Mouse (Mus musculus) lung, postnatal 0 days (tissue): ENCODE results near the gene Acot5.
A peak's percentile ranks its signal among the peaks of the same experiment; 100 is the strongest.

ENCODE experiments used
- CTCF ChIP-seq: IDR thresholded peaks from 2 replicates; pipeline ENCODE4 v1.5.1; 2016; ENCODE audit warnings: antibody characterized with exemption, mild to moderate bottlenecking
- EP300 ChIP-seq: IDR thresholded peaks from 2 replicates; pipeline ENCODE4 v1.6.1; 2016; ENCODE audit warnings: antibody characterized with exemption, mild to moderate bottlenecking, control low read depth

- TF ChIP-seq CTCF, result peak; percentile 20
- TF ChIP-seq EP300, result no peak
These were observed 40.8 kb downstream of the Acot5 start for GRCm38 (mm10) chr12:84109924-84110323.
